Mouse (Mus musculus) neutrophil, adult 59 days (primary cell): ENCODE measurements around the gene Olfr514. TPM values are rescaled to one million over a fixed set of nuclear protein-coding genes. Genes with fewer than 3 reads are reported as not detected.

ENCODE experiments used
- total RNA-seq, 2 experiments: library from RNA; stranded (reverse); gene quantifications; 1 replicate in 1 of 2; 2 replicates in 1 of 2; pipeline ENCODE4 v1.2.4; 2023

Gene Olfr514
- total RNA-seq, result not detected

DNA sequence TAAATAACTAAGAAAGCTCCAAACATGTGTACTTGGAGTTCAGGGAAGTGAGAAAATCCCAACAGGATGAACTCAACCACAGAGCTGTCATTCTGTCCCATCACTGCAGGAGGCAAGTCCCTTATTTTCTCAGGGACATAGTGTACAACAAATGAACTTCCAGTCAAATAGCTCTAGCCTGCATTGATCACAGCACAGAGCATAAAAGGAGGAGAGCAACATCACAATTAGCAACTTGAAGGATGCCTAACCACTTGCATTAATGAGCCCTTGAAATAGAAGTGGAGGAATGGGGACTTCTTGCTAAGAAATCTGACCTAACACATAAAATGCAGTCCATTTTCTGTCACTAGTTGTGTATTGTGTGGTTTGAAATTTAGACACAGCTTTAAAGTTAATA lies at the start of gene Olfr514:
TSS of gene Olfr514 (minus strand) at position 101 of the 400 bp plus-strand sequence.

DNA sequence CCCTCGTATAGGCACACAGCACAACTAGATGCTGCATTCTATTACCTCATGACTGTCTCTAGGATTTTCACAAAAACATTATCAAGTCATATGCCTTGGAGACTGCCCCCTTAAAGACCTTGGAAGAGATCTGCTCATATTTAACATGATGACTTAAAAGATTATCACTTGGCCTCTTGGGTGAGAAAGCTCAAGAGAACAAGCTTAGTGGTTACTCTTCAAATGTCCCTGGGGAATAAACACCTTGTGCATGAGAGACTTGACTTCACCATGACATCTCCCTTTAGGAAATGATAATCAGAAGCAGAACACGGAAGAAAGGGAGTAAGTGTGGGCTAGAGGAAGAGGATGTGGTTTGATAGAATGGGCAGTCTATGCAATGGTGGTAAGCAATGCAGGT lies 46.5 kb upstream of the Olfr514 start, which contains the start of gene Olfr517:
TSS of gene Olfr517 (minus strand) at position 101 of the 400 bp plus-strand sequence.

GRCm38 (mm10) chr7:108850429-108850828 lies 24.6 kb upstream of the Olfr514 start, which contains the start of gene Olfr516:
Olfr516 (minus strand) TSS chr7:108850529.

Other genes with a start within 250 kb of the Olfr514 start
- gene Olfr506, start 215.2 kb downstream of the Olfr514 start, total RNA-seq, result not detected
- not detected for gene Olfr507, start 204.2 kb downstream of the Olfr514 start, total RNA-seq
- gene Olfr508, start 196.0 kb downstream of the Olfr514 start, total RNA-seq, result not detected
- not detected for gene Olfr509, start 174.1 kb downstream of the Olfr514 start, total RNA-seq
- not detected for gene Olfr510, start 159.6 kb downstream of the Olfr514 start, total RNA-seq
- not detected for gene Olfr512, start 112.7 kb downstream of the Olfr514 start, total RNA-seq
- not detected for gene Olfr513, start 75.0 kb downstream of the Olfr514 start, total RNA-seq
- gene Olfr516, start 24.5 kb upstream of the Olfr514 start, total RNA-seq, result not detected
- gene Olfr517, start 46.4 kb upstream of the Olfr514 start, total RNA-seq, result not detected
- not detected for gene Olfr518, start 59.0 kb upstream of the Olfr514 start, total RNA-seq
- gene Olfr519, start 68.4 kb upstream of the Olfr514 start, total RNA-seq, result not detected
- under 1 TPM; 0.20 to 0.42 TPM for gene Nlrp10, start 104.2 kb upstream of the Olfr514 start, total RNA-seq
- gene Eif3f, start 108.4 kb upstream of the Olfr514 start, total RNA-seq, result 100 to 1,000 TPM; 106 to 125 TPM
- gene Tub, start 124.3 kb upstream of the Olfr514 start, total RNA-seq, result under 1 TPM in 1 of 2 experiments, not detected in 1; 0.24 TPM